Mouse (Mus musculus): ENCODE measurements around the gene Gstp1.

DNA sequence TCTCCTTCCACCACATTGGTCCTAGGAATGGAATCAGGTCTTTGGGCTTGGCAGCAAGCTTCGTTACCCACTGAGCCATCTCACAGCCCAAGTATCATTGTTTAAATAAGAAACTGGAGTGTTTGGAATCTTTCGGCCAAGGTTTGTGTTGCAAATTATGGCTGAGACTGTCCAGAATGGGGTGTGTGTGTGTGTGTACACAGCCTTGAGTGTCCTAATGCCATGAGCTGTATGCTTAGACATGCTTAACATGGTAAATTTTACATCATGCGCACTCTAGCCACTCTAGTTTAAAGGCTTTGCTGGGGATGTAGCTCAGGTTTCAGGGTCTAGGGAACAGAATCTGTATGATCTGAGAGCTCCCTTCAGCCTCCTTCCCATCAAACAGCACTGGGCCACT, 42.3 kb downstream of the Gstp1 start:
- TF ChIP-seq CTCF (IDR thresholded peaks at IDR 0.05; ENCODE audit: low read depth) (no peak), EP300 (IDR thresholded peaks at IDR 0.05; ENCODE audit: low read depth) (no peak)

Data from liver, embryonic 14.5 days (tissue).